Mouse (Mus musculus) midbrain, embryonic 14.5 days (tissue): ENCODE measurements at regions not wholly inside any gene's neighbourhood (a gene's known extent, or its start where the extent isn't known, plus 50 kb on each side); places are given as distances from the start of the nearest gene placed in this dataset.

Experiments
- ATAC-seq: fragments of 200-750 bp; cut with Nextera tagmentation; 2 replicates; pipeline ENCODE4 v1.8.0; 2017; ENCODE audit warnings: moderate number of reproducible peaks, moderate library complexity; ENCODE audit not compliant: low FRiP score, low TSS enrichment
- DNase-seq: peaks from one replicate; pipeline ENCODE4 v3.0.0-alpha.2; 2015
- H3K27ac ChIP-seq: fragments of 300-500 bp; sonication (generic); replicated peaks from 2 replicates; pipeline ENCODE4 v1.5.1; 2014; ENCODE audit warnings: mild to moderate bottlenecking, low read depth, low read length, moderate library complexity
- H3K27me3 ChIP-seq: fragments of 300-500 bp; sonication (generic); 2 replicates; pipeline ENCODE4 v1.6.1; 2014; ENCODE audit warnings: low read length, control low read depth, mixed read lengths; ENCODE audit not compliant: control insufficient read depth, insufficient read depth
- H3K36me3 ChIP-seq: fragments of 300-500 bp; sonication (generic); 2 replicates; pipeline ENCODE4 v1.6.1; 2014; ENCODE audit warnings: low read length, control low read depth; ENCODE audit not compliant: control insufficient read depth, insufficient read depth
- H3K4me1 ChIP-seq: fragments of 300-500 bp; sonication (generic); 2 replicates; pipeline ENCODE4 v1.6.1; 2014; ENCODE audit warnings: mild to moderate bottlenecking, antibody characterized with exemption, low read length, control low read depth; ENCODE audit not compliant: control insufficient read depth, insufficient read depth
- H3K4me2 ChIP-seq: fragments of 300-500 bp; sonication (generic); 2 replicates; pipeline ENCODE4 v1.6.1; 2014; ENCODE audit warnings: mild to moderate bottlenecking, low read length, moderate library complexity
- H3K4me3 ChIP-seq: fragments of 300-500 bp; sonication (generic); replicated peaks from 2 replicates; pipeline ENCODE4 v1.5.1; 2014; ENCODE audit warnings: low read depth, low read length
- H3K9ac ChIP-seq: fragments of 300-500 bp; sonication (generic); replicated peaks from 2 replicates; pipeline ENCODE4 v1.6.1; 2014; ENCODE audit warnings: mild to moderate bottlenecking, low read length, moderate library complexity
- H3K9me3 ChIP-seq: fragments of 300-500 bp; sonication (generic); 2 replicates; pipeline ENCODE4 v1.6.1; 2016; ENCODE audit warnings: low read length, control low read depth, mixed read lengths; ENCODE audit not compliant: control insufficient read depth
- WGBS: fragments of 180-500 bp; shearing (Covaris S2); extraction: QIAGEN DNeasy Blood & Tissue Kit; methylation state at CpG from one replicate; pipeline ENCODE4 v1.1.7; 2014; 5-methylcytosine and 5-hydroxymethylcytosine counted together

DNA sequence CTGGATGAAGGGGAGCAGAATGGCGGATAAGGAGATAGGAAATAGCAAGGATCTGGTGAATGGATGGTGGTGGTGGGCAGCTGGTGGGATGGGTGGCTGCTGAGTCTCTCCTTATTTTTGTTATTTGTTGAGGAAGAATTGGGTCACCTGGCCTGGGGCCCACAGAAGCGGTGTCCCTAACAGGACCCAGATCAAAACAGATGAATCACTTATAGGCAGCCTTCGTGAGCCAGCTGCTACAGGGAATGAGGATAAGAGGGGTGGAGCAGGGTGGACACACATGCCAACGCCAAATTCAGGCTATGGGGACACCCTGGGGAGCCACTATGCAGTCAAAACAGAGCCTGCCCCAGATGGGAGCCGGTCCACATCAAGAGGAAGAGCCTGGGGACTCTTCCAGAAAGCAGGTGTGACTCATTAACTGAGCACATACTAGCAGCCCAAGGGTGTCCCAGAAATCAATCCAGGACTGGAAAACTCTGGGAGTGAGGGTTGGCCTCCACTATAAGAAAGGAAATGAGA lies 75.4 kb downstream of the Inhbb start:
- no peaks in the 10 kb centered on the region for H3K36me3 ChIP-seq
- 80% methylated on average over 5 of the region's 5 CpGs for WGBS
- H3K9me3 ChIP-seq: no peaks in the 10 kb centered on the region
- ATAC-seq (no peak), DNase-seq (no peak)
- no peaks in the 10 kb centered on the region for H3K27me3 ChIP-seq
- H3K27ac ChIP-seq: no peak overlapping the region
- no peak overlapping the region for H3K4me2 ChIP-seq
- H3K9ac ChIP-seq: no peak overlapping the region
- H3K4me1 ChIP-seq: 0 out of 2 replicates have a peak, but pooled peaks cover 4% of the 10 kb centered on the region
- no peak overlapping the region for H3K4me3 ChIP-seq

DNA sequence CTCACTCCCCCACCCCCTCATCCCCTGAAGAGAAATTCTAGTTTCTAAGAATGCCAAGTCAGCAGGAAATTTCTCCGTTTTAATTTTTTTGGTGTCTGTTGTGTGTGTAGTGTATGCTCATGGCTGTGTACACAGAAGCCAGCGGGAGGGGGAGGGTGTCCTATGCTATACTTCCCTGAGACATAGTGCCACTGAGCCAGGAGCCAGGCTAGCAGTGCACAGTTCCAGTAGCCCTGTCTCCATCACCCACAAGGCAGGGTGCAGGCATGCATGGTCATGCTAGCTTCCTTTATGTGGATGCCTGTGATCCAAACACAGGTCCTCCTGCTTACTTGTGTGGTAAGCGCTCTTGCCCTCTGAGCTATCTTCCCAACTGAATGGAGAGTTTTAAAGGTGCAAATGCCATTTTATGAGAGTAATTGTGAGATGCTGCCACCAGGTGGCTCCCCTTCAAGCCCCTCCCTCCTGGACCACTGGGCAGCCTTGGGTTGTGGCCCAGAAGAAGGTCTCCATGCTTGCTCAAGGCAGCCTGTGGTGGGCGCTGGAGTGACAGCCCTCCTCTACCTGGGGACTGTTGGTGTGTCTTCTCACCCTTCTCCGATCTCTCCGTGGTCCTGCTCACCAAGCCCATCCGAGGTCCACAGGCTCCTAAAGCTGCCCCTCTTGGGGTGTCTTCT lies 76.8 kb downstream of the Inhbb start:
- Histone ChIP-seq H3K27ac (no peak overlapping the region), H3K9me3 (no peaks in the 10 kb centered on the region), H3K4me3 (no peak overlapping the region), H3K4me1 (0 out of 2 replicates have a peak, but pooled peaks cover 4% of the 10 kb centered on the region), H3K27me3 (no peaks in the 10 kb centered on the region), H3K4me2 (no peak overlapping the region), H3K36me3 (no peaks in the 10 kb centered on the region), H3K9ac (no peak overlapping the region)
- ATAC-seq (no peak), DNase-seq (peak; percentile 12)
- WGBS: 66% methylated on average over 7 of the region's 7 CpGs

DNA sequence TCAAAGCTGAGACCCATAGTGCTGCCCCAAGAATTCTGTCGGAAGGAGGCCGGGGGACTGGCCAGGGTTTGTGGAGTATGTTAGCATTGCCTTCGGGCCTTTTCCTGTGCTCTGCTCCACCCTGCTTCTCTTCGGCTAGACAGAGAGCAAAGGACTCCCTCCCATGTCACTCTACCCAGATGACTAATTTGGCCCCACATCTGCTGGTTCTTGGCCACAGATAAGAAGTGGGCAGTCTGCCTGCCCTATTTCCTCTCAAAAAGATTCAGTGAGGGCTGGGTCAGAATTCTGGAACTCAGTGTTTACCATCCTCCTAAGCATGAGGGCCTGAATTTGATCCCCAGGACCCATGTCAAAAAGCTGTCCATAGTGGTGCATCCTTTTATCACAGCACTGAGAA lies 78.0 kb downstream of the Inhbb start:
- 91% methylated on average over 4 of the region's 4 CpGs for WGBS
- Histone ChIP-seq H3K27ac (no peak overlapping the region), H3K4me3 (no peak overlapping the region), H3K36me3 (no peaks in the 10 kb centered on the region), H3K4me1 (0 out of 2 replicates have a peak, but pooled peaks cover 4% of the 10 kb centered on the region), H3K4me2 (no peak overlapping the region), H3K9me3 (no peaks in the 10 kb centered on the region), H3K27me3 (no peaks in the 10 kb centered on the region), H3K9ac (no peak overlapping the region)
- ATAC-seq (no peak), DNase-seq (no peak)

DNA sequence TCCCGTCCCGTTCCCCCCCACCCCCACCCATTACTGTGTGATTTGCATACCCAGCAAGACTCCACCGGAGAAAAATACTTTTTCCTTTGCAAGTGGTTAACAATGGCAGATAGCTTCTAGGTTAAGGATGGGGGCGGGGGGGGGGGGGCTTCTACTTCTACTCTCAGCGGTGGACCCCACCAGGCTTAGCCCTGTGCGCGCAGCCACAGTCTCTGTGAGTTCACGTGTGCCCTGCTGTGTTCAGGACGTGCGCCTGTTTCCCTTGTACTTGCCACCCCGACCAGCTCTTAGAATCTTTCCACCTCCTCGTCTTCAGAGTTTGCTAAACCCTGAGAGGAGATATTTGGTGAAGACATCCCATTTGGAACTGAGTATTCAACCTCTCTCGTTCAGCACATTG lies 86.9 kb downstream of the Inhbb start:
- Histone ChIP-seq H3K27ac (no peak overlapping the region), H3K4me2 (no peak overlapping the region), H3K4me3 (no peak overlapping the region), H3K4me1 (no peaks in the 10 kb centered on the region; the same call in 1 of the 2 replicates), H3K36me3 (no peaks in the 10 kb centered on the region), H3K27me3 (no peaks in the 10 kb centered on the region), H3K9ac (no peak overlapping the region), H3K9me3 (no peaks in the 10 kb centered on the region)
- ATAC-seq (no peak), DNase-seq (no peak)
- WGBS: 26% methylated on average over 13 of the region's 13 CpGs

DNA sequence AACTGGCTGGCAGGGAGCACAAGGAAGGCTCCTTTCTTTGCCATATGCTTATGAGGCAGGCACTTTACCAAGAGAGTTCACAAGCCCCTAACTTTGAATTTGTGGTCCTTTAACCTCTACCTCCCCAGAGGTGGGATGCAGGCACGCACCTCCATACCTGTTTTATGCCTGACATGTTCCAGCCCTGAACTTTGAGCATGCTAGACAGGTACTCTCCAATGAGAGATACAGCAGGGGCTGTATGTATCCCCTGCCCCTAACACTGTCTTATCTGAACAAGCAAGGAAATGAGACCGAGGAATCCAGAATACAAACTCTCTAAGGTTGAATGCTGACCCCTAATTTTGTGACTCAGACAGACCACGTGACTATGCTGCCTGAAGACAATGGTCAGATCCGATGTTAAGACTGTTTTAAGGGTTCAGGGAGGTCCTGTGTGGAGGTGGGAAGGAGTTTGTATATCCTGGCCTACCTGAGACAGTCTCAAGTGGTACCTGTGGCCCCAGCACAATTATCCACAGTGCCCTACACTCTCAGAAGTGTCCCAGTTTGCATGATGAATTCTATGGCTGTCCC lies 91.2 kb downstream of the Inhbb start:
- WGBS: 76% methylated on average over 4 of the region's 4 CpGs

DNA sequence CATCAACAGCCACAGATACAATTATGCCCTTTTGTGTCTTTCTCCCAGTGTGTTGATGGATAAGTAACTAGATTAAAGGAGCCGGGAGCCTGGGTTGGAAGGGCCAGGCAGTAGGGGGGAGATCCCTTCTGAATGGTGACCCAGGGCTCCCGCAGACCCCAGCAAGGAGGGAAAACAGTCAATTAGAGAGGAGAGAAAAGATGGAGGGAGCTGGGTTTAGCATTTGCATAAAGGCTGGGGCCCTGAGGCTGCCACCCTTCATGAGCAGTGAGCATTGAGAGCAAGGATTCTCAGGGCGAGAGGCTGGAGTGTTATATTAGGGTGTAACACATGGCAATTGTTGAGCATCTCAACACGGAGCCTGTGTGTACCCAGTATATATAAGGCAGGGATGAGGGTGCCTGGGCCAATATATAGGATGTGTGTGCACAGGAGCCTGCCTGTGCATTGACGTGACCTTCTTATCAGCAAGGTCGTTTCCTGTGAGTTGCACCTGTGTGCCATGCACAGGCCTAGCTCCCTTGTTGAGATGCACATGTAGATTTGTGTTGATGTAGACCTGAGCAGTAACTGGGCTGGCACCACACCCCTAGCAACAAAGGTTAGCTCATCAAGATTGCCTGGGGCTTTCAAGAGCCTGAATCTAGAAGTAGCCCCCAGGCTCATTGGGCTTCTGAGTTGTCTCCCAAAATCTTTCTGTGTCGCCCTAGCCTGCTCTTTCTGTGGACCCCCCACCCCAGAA lies 92.2 kb downstream of the Inhbb start:
- peak overlapping the region; percentile 74 for H3K27ac ChIP-seq
- DNase-seq (peak; percentile 39), ATAC-seq (peak; percentile 28; the same call in 1 of the 2 replicates)
- no peaks in the 10 kb centered on the region for H3K36me3 ChIP-seq
- no peak overlapping the region for H3K4me2 ChIP-seq
- no peaks in the 10 kb centered on the region for H3K27me3 ChIP-seq
- no peak overlapping the region for H3K4me3 ChIP-seq
- peaks cover 16% of the 10 kb centered on the region; the same call in 1 of the 2 replicates for H3K4me1 ChIP-seq
- no peaks in the 10 kb centered on the region for H3K9me3 ChIP-seq
- WGBS: 33% methylated on average over 7 of the region's 7 CpGs
- no peak overlapping the region for H3K9ac ChIP-seq

More for the DNA sequence above, 91.2 kb downstream of the Inhbb start:
- no peak overlapping the region for H3K27ac ChIP-seq
- ATAC-seq (no peak), DNase-seq (no peak)
- no peak overlapping the region for H3K4me2 ChIP-seq
- no peaks in the 10 kb centered on the region for H3K27me3 ChIP-seq
- no peaks in the 10 kb centered on the region for H3K36me3 ChIP-seq
- H3K4me3 ChIP-seq: no peak overlapping the region
- H3K9ac ChIP-seq: no peak overlapping the region
- no peaks in the 10 kb centered on the region for H3K9me3 ChIP-seq
- peaks cover 16% of the 10 kb centered on the region; the same call in 1 of the 2 replicates for H3K4me1 ChIP-seq

DNA sequence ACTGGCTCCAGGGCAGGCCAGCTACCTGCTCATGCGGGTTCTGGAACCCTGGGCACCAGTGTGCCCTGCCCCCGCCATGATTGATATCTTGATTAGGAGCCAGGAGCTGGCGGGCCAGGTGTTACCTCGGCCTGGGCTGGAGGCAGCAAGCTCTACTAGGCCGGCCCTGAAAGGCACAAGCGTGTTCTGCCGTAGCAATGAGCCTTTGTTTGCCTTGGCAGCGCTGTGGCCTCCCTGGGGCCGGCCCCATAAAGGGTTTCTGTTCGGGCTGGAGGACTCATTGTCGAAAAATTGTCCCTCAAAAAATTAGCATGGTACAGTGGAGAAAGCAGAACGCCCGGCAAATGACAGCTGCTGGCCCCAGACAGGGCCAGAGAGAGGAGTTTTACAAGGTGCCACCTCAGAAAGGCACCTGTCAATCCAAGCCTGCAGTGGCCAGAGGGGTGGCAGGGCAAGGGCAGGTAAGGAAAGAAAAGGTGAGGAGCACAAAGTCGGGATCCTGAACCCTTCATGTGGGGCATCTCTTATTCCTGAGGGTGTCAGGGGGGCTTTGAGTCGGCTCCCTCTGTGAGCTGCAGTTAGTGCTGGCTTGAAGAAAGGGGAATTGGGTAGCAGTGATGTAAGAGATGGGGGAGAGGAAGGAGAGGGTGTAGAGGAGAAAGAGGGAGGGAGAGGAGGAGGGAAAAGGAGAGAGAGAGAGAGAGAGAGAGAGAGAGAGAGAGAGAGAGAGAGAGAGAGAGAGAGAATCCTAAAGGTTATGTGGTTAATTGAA lies 92.9 kb downstream of the Inhbb start:
- peak; percentile 78 for DNase-seq
- Histone ChIP-seq H3K4me3 (no peak overlapping the region), H3K9me3 (no peaks in the 10 kb centered on the region), H3K4me1 (peaks cover 16% of the 10 kb centered on the region; the same call in 1 of the 2 replicates), H3K27ac (peak overlapping the region; percentile 74), H3K9ac (no peak overlapping the region; the same call in 1 of the 2 replicates), H3K27me3 (no peaks in the 10 kb centered on the region), H3K4me2 (0 out of 2 replicates have a peak overlapping the region, but pooled peaks have one; percentile 8), H3K36me3 (no peaks in the 10 kb centered on the region)
- 5% methylated on average over 15 of the region's 15 CpGs for WGBS
- ATAC-seq: peak; percentile 86

DNA sequence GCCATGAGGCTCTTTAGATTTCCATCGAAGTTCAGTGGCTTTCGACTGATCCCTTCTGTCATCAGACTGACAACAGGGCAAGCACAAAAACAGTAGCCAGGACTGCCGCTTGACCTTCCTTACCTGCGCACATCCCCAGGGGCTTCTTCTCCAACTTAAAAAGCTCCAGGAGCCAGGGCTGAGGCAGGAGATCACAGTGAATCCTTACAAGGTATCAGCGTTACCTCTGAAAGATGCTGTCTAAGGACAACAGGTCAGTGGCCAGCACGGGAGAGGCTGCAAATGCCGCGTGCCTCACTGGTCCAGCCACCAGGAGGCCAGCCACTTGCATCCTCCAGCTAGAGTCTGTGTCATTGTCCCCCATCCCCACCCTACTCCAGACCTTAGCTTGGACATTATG lies 97.5 kb downstream of the Inhbb start:
- H3K4me2 ChIP-seq: no peak overlapping the region
- H3K9ac ChIP-seq: no peak overlapping the region
- no peaks in the 10 kb centered on the region for H3K9me3 ChIP-seq
- DNase-seq (no peak), ATAC-seq (no peak)
- H3K4me1 ChIP-seq: peaks cover 10% of the 10 kb centered on the region; the same call in 1 of the 2 replicates
- no peak overlapping the region for H3K4me3 ChIP-seq
- no peak overlapping the region for H3K27ac ChIP-seq
- H3K36me3 ChIP-seq: no peaks in the 10 kb centered on the region
- WGBS: 73% methylated on average over 8 of the region's 8 CpGs
- H3K27me3 ChIP-seq: no peaks in the 10 kb centered on the region
